Mouse (Mus musculus): ENCODE results near the gene Rora. TPM values are rescaled to one million over a fixed set of nuclear protein-coding genes. Genes with fewer than 3 reads are reported as not detected.

Rora gene
- polyA plus RNA-seq, 1 experiment from 2014 or later: 9.4 TPM

- no peaks in the 10 kb centered on the region for H3K36me3 ChIP-seq (ENCODE audit: insufficient read depth, low read length)
- no peak overlapping the region for H3K27ac ChIP-seq (ENCODE audit: low read length)
- H3K9ac ChIP-seq (replicated peaks; ENCODE audit: low read length): no peak overlapping the region
- no peaks in the 10 kb centered on the region for H3K9me3 ChIP-seq (ENCODE audit: low read length)
- H3K4me3 ChIP-seq (ENCODE audit: low read length): no peak overlapping the region
- H3K4me1 ChIP-seq (ENCODE audit: insufficient read depth, low read length): peaks cover 18% of the 10 kb centered on the region
- H3K4me2 ChIP-seq (replicated peaks; ENCODE audit: low read depth, low read length): no peak overlapping the region
- 56% methylated on average over 5 of the region's 5 CpGs for WGBS
- peaks cover 8% of the 10 kb centered on the region; the same call in 1 of the 2 replicates for H3K27me3 ChIP-seq (ENCODE audit: insufficient read depth, low read length)
- no peak for ATAC-seq (ENCODE audit: low FRiP score, low TSS enrichment)
These were observed 638.8 kb downstream of the Rora start for GRCm38 (mm10) chr9:69292353-69292752.

GRCm38 (mm10) chr9:69292776-69293687 is 639.4 kb downstream of the Rora start:
- ATAC-seq (ENCODE audit: low FRiP score, low TSS enrichment): no peak
- Histone ChIP-seq H3K4me1 (ENCODE audit: insufficient read depth, low read length) (peaks cover 18% of the 10 kb centered on the region), H3K9ac (replicated peaks; ENCODE audit: low read length) (no peak overlapping the region), H3K36me3 (ENCODE audit: insufficient read depth, low read length) (no peaks in the 10 kb centered on the region), H3K4me3 (ENCODE audit: low read length) (no peak overlapping the region), H3K27me3 (ENCODE audit: insufficient read depth, low read length) (peaks cover 8% of the 10 kb centered on the region; the same call in 1 of the 2 replicates), H3K9me3 (ENCODE audit: low read length) (no peaks in the 10 kb centered on the region), H3K4me2 (replicated peaks; ENCODE audit: low read depth, low read length) (no peak overlapping the region), H3K27ac (ENCODE audit: low read length) (no peak overlapping the region)
- 81% methylated on average over 12 of the region's 12 CpGs for WGBS

DNA sequence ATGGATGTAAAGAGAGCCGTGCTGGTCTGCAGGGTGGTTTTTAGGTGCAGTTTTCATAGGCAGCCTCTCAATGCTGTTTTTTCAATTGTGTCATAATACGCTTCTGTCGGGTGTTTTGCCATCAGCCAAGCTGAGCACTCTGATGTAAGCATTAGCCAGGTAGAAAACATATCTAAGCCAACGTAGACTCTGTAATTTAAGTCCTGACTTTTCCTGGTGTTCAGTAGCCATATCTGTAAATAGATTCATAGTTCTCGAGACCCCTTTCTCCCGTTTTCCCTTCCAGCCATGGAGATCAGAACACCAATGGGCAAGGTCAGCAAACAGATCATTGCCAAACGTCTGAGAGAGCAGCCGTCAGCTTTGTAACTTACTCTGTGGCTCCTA is 640.1 kb downstream of the Rora start:
- Histone ChIP-seq H3K36me3 (ENCODE audit: insufficient read depth, low read length) (no peaks in the 10 kb centered on the region), H3K4me2 (replicated peaks; ENCODE audit: low read depth, low read length) (no peak overlapping the region), H3K4me1 (ENCODE audit: insufficient read depth, low read length) (peaks cover 18% of the 10 kb centered on the region), H3K4me3 (ENCODE audit: low read length) (no peak overlapping the region), H3K9me3 (ENCODE audit: low read length) (no peaks in the 10 kb centered on the region), H3K27ac (ENCODE audit: low read length) (no peak overlapping the region), H3K27me3 (ENCODE audit: insufficient read depth, low read length) (peaks cover 8% of the 10 kb centered on the region; the same call in 1 of the 2 replicates), H3K9ac (replicated peaks; ENCODE audit: low read length) (no peak overlapping the region)
- WGBS: 81% methylated on average over 8 of the region's 8 CpGs
- ATAC-seq (ENCODE audit: low FRiP score, low TSS enrichment): no peak

DNA sequence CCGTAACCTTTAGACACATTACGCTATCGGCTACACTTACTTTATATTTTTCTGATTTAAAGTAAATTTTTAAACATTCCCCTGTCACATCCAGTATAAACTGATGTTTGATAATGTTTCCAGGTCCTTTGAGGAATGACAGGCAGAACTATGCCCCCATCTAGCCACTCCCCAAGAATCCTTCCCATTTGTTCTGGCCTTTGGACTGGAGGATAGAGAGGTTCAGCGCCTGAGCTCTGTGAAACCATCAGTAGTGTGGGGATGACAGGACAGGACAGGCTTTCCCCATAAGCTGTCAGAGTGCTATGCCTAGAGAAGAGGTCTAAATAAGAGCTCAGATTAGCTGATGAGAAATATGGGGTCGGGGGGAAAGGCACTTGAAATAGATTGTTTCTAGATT is 640.8 kb downstream of the Rora start:
- 83% methylated on average over 5 of the region's 5 CpGs for WGBS
- H3K4me3 ChIP-seq (ENCODE audit: low read length): no peak overlapping the region

DNA sequence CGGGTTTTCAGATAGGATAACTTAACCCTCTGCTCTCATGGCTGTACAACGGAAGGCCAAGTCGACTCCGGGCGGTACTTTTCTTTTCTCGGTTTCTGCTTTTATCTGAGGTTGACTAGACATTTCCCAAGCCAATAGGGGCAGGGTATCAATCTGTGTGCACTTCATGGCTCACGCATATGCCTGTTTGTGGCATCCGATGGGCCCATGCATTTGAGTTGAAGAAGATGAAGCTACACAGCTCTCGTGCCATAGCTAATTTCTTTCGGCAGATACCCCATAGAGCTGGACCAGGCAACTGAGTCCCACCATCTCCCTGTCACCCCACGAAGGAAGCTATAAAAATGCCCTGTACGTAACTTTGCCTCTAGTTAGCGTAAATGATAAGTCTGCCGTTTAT is 641.3 kb downstream of the Rora start:
- peaks cover 13% of the 10 kb centered on the region for H3K4me1 ChIP-seq (ENCODE audit: insufficient read depth, low read length)
- 85% methylated on average over 14 of the region's 14 CpGs for WGBS
- no peaks in the 10 kb centered on the region for H3K9me3 ChIP-seq (ENCODE audit: low read length)
- H3K4me3 ChIP-seq (ENCODE audit: low read length): no peak overlapping the region
- H3K27me3 ChIP-seq (ENCODE audit: insufficient read depth, low read length): peaks cover 8% of the 10 kb centered on the region; the same call in 1 of the 2 replicates
- no peak overlapping the region for H3K27ac ChIP-seq (ENCODE audit: low read length)
- no peak overlapping the region for H3K9ac ChIP-seq (replicated peaks; ENCODE audit: low read length)
- no peak for ATAC-seq (ENCODE audit: low FRiP score, low TSS enrichment)
- no peak overlapping the region for H3K4me2 ChIP-seq (replicated peaks; ENCODE audit: low read depth, low read length)
- H3K36me3 ChIP-seq (ENCODE audit: insufficient read depth, low read length): no peaks in the 10 kb centered on the region

More for the DNA sequence above, 640.8 kb downstream of the Rora start:
- Histone ChIP-seq H3K4me2 (replicated peaks; ENCODE audit: low read depth, low read length) (no peak overlapping the region), H3K27ac (ENCODE audit: low read length) (no peak overlapping the region), H3K36me3 (ENCODE audit: insufficient read depth, low read length) (no peaks in the 10 kb centered on the region), H3K9ac (replicated peaks; ENCODE audit: low read length) (no peak overlapping the region), H3K9me3 (ENCODE audit: low read length) (no peaks in the 10 kb centered on the region), H3K4me1 (ENCODE audit: insufficient read depth, low read length) (peaks cover 13% of the 10 kb centered on the region), H3K27me3 (ENCODE audit: insufficient read depth, low read length) (peaks cover 8% of the 10 kb centered on the region; the same call in 1 of the 2 replicates)
- no peak for ATAC-seq (ENCODE audit: low FRiP score, low TSS enrichment)

- Histone ChIP-seq H3K4me1 (ENCODE audit: insufficient read depth, low read length) (peaks cover 16% of the 10 kb centered on the region), H3K4me2 (replicated peaks; ENCODE audit: low read depth, low read length) (no peak overlapping the region), H3K27me3 (ENCODE audit: insufficient read depth, low read length) (peaks cover 8% of the 10 kb centered on the region; the same call in 1 of the 2 replicates), H3K9ac (replicated peaks; ENCODE audit: low read length) (no peak overlapping the region), H3K36me3 (ENCODE audit: insufficient read depth, low read length) (no peaks in the 10 kb centered on the region), H3K4me3 (ENCODE audit: low read length) (no peak overlapping the region), H3K9me3 (ENCODE audit: low read length) (no peaks in the 10 kb centered on the region), H3K27ac (ENCODE audit: low read length) (no peak overlapping the region)
- ATAC-seq (ENCODE audit: low FRiP score, low TSS enrichment): no peak
- 85% methylated on average over 3 of the region's 3 CpGs for whole genome bisulfite sequencing
These were observed 642.2 kb downstream of the Rora start for GRCm38 (mm10) chr9:69295826-69296225.

GRCm38 (mm10) chr9:69296418-69296817 is 642.8 kb downstream of the Rora start:
- H3K9me3 ChIP-seq (ENCODE audit: low read length): no peaks in the 10 kb centered on the region
- peaks cover 8% of the 10 kb centered on the region; the same call in 1 of the 2 replicates for H3K27me3 ChIP-seq (ENCODE audit: insufficient read depth, low read length)
- no peak overlapping the region for H3K4me2 ChIP-seq (replicated peaks; ENCODE audit: low read depth, low read length)
- no peaks in the 10 kb centered on the region for H3K36me3 ChIP-seq (ENCODE audit: insufficient read depth, low read length)
- H3K4me3 ChIP-seq (ENCODE audit: low read length): no peak overlapping the region
- no peak for ATAC-seq (ENCODE audit: low FRiP score, low TSS enrichment)
- peaks cover 16% of the 10 kb centered on the region for H3K4me1 ChIP-seq (ENCODE audit: insufficient read depth, low read length)
- H3K27ac ChIP-seq (ENCODE audit: low read length): no peak overlapping the region
- WGBS: 17% methylated on average over 2 of the region's 2 CpGs
- no peak overlapping the region for H3K9ac ChIP-seq (replicated peaks; ENCODE audit: low read length)

- Histone ChIP-seq H3K4me3 (ENCODE audit: low read length) (no peak overlapping the region), H3K27ac (ENCODE audit: low read length) (no peak overlapping the region), H3K27me3 (ENCODE audit: insufficient read depth, low read length) (peaks cover 4% of the 10 kb centered on the region; the same call in 1 of the 2 replicates), H3K9me3 (ENCODE audit: low read length) (no peaks in the 10 kb centered on the region), H3K36me3 (ENCODE audit: insufficient read depth, low read length) (no peaks in the 10 kb centered on the region), H3K9ac (replicated peaks; ENCODE audit: low read length) (no peak overlapping the region), H3K4me1 (ENCODE audit: insufficient read depth, low read length) (peaks cover 24% of the 10 kb centered on the region), H3K4me2 (replicated peaks; ENCODE audit: low read depth, low read length) (no peak overlapping the region)
- no peak for ATAC-seq (ENCODE audit: low FRiP score, low TSS enrichment)
- WGBS: 80% methylated on average over 7 of the region's 7 CpGs
These were observed 644.3 kb downstream of the Rora start for GRCm38 (mm10) chr9:69297766-69298375.

DNA sequence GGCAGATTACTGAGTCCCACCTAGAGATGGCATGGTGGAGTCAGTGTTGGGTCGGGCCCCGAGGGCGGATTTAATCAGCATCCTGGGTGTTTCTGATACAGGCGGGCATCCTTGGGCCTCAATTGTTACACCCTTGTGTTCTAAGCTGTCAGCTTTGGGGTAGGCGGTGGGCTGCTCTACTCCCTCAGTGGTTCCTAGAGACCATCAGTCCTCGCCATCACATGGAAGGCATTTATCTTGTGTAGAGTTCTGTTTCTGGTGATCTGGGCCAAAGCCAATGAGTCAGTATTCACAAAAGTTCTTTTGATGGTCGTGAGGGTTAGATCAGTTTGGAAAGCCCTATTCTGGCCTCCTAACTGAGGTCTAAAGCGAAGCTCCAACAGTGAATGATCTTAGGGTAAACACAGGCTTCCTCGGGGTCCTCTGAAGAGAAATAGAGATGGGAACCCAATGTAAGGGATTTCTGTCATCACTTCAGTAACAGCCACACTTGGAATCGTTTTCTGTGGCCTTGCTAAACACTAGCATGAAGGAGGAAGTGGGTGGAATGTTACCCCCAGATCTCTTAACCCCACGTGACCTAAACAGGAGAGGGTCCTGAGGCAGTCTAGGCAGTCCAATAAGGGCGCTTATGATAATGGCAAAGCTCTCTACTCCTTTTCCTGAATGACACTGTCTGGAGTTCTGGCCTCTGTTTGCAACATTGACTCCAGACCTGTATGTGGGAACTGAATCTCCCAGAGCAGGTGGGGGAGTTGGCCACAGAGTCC is 645.2 kb downstream of the Rora start:
- Histone ChIP-seq H3K4me1 (ENCODE audit: insufficient read depth, low read length) (peaks cover 27% of the 10 kb centered on the region), H3K4me3 (ENCODE audit: low read length) (no peak overlapping the region), H3K9ac (replicated peaks; ENCODE audit: low read length) (no peak overlapping the region), H3K4me2 (replicated peaks; ENCODE audit: low read depth, low read length) (no peak overlapping the region), H3K27ac (ENCODE audit: low read length) (no peak overlapping the region), H3K36me3 (ENCODE audit: insufficient read depth, low read length) (no peaks in the 10 kb centered on the region), H3K27me3 (ENCODE audit: insufficient read depth, low read length) (peaks cover 2% of the 10 kb centered on the region; the same call in 1 of the 2 replicates), H3K9me3 (ENCODE audit: low read length) (no peaks in the 10 kb centered on the region)
- ATAC-seq (ENCODE audit: low FRiP score, low TSS enrichment): no peak
- 73% methylated on average over 12 of the region's 12 CpGs for WGBS

Measured in kidney, embryonic 16.5 days (tissue).